Mouse (Mus musculus): Measurements from ENCODE around the gene Ribc2.

Gene Ribc2

GRCm38 (mm10) chr15:85179528-85180180 lies 47.8 kb downstream of the Ribc2 start:
- no peak for DNase-seq (ENCODE audit: low spot score)

GRCm38 (mm10) chr15:85180368-85180767 lies 48.5 kb downstream of the Ribc2 start:
- no peak for DNase-seq (ENCODE audit: low spot score)

- DNase-seq (ENCODE audit: low spot score): no peak
Observed at GRCm38 (mm10) chr15:85182063-85182462, 50.2 kb downstream of the Ribc2 start.

GRCm38 (mm10) chr15:85186916-85187315 lies 55.0 kb downstream of the Ribc2 start:
- no peak for DNase-seq (ENCODE audit: low spot score)

- DNase-seq (ENCODE audit: low spot score): no peak
Observed at GRCm38 (mm10) chr15:85188167-85188778, 56.4 kb downstream of the Ribc2 start.

Measured in c-Kit-positive CD71-positive TER-119-positive erythroid progenitor cells, embryonic 14.5 days (primary cell).